Mouse (Mus musculus) MEL (cell line): ENCODE measurements around the gene Chsy1.

ENCODE experiments used
- CTCF ChIP-seq, 3 experiments: IDR thresholded peaks in 2 of 3; conservative IDR thresholded peaks in 1 of 3; 2 replicates each; pipeline ENCODE4 v1.5.1; 2011 to 2012; ENCODE audit warnings: low read length in 3 of 3, low read depth in 2 of 3, mild to moderate bottlenecking in 2 of 3, improper control_type of control experiment in 1 of 3, inconsistent platforms in 1 of 3, mixed read lengths in 1 of 3, moderate library complexity in 1 of 3; ENCODE audit not compliant: control insufficient read depth in 1 of 3, insufficient read depth in 1 of 3, poor library complexity in 1 of 3, severe bottlenecking in 1 of 3
- E2F4 ChIP-seq: IDR thresholded peaks from 2 replicates; pipeline ENCODE4 v1.6.1; 2011; ENCODE audit warnings: low read depth, low read length, improper control_type of control experiment, borderline replicate concordance
- MAZ ChIP-seq: IDR thresholded peaks from 2 replicates; pipeline ENCODE4 v1.6.1; 2012; ENCODE audit warnings: low read depth, mild to moderate bottlenecking, inconsistent platforms, low read length, improper control_type of control experiment
- POLR2A ChIP-seq, 2 experiments: IDR thresholded peaks; 2 replicates each; pipeline ENCODE4 v1.6.1; 2011 to 2012; ENCODE audit warnings: low read length in 2 of 2, mild to moderate bottlenecking in 2 of 2, control low read depth in 1 of 2, improper control_type of control experiment in 1 of 2, low read depth in 1 of 2, moderate library complexity in 1 of 2; ENCODE audit not compliant: control insufficient read depth in 1 of 2, insufficient read depth in 1 of 2, poor library complexity in 1 of 2

DNA sequence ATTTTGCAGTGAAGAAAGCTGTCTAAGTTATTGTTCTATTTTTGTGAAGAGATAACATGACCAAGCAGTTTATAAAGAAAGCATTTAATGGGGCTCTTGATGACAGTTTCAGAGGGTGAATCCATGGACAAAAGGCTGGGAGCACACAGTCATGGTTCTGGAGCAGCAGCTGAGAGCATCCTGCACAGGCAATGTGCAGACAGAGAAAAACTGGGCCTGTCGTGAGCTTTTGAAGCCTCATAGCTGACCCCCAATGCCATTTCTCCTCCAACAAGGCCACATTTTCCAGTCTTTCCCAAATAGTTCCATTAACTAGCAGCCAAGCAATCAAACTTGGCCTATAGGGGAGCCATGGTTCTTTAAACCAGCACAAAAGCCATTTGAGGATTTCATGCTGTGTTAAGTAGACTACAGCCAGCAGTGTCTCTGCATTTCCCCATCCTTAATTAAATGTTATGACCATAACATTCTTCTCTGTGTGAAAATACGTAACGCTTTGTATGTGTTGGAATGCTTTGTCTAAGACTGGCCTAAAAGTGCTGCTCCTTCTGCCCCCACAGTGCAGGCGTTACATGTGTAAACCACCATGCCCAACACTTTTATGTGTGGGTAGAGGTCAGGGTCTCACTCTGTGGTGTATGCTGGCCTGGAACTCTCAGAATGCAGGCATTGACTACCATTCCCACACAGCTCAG is 18.8 kb downstream of the Chsy1 start:
- no peak for TF ChIP-seq POLR2A (IDR thresholded peaks at IDR 0.05; ENCODE audit: control insufficient read depth in 1 of 2, insufficient read depth in 1 of 2, low read depth in 1 of 2, low read length in 2 of 2, poor library complexity in 1 of 2)
- no peak for TF ChIP-seq CTCF (IDR thresholded peaks at IDR 0.05 in 2 of 3, conservative IDR thresholded peaks at IDR 0.05 in 1 of 3; ENCODE audit: control insufficient read depth in 1 of 3, insufficient read depth in 1 of 3, low read depth in 2 of 3, low read length in 3 of 3, poor library complexity in 1 of 3, severe bottlenecking in 1 of 3)
- TF ChIP-seq MAZ = no peak
- TF ChIP-seq E2F4 = no peak
